Mouse (Mus musculus) A20 (cell line): Measurements from ENCODE around the gene Sema4a.
A peak's percentile ranks its signal among the peaks of the same experiment; 100 is the strongest.

ENCODE experiments used
- DNase-seq: peaks from one replicate; pipeline ENCODE4 v3.0.0-alpha.2; 2011; ENCODE audit warnings: low read depth, low spot score

Gene Sema4a

DNA sequence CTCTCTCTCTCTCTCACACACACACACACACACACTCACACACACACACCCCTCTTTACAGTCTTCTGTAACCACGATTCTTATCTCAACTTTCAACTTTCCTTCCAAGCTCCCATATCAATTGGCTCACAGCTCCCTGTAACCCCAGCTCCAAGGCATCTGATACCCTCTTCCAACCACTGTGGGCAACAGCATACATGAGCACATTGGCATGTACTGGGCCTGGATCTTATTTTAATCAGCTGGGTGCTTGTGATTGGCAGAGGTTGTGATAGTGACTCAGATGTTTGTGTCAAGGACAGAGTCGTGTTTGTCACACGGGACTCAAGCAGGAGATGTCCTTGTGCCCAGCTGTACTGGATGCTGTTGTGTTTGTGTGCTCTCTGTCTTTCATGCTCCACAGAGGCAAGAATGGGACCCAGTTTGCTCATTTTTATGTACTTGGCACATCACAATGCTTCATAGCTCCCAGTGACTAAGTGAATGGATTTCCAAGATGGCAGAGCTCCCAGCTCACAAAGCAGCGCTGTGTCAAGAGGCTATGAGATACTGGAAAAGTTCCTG lies 33.6 kb downstream of the Sema4a start:
- no peak for DNase-seq

DNA sequence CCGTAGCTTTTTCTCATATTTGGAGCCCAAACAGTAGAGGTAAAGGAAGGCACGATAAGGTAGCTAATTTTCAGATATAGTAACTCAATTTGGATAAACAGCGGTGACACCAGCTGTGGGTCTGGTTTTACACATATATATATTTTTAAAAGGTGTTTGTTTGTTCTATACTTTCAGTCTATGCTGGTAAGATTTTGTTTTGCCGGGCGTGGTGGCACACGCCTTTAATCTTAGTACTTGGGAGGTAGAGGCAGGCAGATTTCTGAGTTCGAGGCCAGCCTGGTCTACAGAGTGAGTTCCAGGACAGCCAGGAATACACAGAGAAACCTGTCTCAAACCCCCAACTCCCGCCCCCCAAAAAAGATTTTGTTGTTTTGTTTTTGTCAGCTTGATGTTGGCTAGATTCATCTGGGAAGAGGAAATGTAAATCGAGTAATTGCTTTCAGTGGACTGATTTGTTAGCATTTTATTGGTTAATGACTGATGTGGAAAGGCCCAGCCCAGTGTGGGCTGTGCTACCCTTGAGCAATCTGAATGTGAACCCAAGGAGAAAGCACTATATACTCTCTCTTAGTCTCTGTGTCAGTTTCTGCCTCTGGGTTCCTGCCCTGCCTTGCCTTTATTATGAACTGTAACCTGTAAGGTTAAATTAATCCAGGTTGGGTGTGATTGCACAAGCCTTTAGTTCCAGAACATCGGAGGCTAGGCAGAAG lies 35.1 kb downstream of the Sema4a start:
- DNase-seq, result no peak

DNA sequence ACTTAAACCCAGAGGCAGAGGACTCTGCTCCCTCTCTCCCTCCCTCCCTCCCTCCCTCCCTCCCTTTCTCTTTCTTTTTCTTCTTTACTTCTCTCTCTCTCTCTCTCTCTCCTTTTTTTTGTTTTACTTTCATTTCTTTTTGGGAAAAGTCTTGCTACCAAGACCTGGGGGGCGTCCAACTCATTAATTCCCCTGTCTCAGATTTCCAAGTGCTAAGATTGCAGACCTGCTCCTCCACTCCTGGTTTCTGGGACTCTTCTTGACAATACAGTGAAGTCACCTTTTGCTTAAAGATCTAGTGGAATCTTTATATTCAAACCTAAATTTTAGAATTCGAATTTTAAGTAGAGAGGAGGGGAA lies 35.7 kb downstream of the Sema4a start:
- DNase-seq, result no peak

DNA sequence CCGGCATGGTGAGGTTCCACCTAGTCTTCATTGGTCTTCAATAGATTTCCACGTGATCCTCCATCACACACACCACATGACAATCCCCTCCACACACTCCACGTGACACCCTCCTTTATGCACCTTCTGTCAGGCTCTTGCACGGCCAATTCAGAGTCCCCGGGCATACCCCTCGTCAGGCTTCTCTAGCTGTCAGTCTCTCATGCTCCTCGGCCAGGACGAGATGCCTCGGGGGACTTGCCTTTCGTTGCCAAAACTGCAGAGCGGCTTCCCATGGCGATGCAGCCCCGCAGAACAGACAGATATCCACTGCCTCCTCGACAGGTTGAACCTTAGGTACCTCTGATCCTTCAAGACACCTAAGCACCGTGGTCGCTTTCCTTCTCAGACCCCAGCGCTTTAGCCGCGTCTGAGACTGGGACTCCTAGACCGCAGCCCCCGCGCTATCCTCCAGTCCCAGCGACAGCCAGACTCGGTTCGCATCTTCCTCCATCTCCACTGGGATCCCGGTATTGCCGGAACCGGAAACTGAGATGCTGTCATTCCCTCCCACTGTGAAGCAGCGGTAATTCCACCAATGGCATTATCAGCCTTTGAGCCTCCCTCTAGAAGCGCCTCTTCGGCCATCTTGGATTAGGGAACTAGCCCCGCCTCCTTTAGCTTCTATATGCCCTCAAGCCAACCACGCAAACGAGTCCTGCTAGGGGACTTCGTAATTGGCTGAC lies 36.2 kb downstream of the Sema4a start, which contains the start of gene Slc25a44:
TSS of gene Slc25a44 (minus strand) at position 535 of the 725 bp plus-strand sequence.
- DNase-seq, result peak; percentile 97

DNA sequence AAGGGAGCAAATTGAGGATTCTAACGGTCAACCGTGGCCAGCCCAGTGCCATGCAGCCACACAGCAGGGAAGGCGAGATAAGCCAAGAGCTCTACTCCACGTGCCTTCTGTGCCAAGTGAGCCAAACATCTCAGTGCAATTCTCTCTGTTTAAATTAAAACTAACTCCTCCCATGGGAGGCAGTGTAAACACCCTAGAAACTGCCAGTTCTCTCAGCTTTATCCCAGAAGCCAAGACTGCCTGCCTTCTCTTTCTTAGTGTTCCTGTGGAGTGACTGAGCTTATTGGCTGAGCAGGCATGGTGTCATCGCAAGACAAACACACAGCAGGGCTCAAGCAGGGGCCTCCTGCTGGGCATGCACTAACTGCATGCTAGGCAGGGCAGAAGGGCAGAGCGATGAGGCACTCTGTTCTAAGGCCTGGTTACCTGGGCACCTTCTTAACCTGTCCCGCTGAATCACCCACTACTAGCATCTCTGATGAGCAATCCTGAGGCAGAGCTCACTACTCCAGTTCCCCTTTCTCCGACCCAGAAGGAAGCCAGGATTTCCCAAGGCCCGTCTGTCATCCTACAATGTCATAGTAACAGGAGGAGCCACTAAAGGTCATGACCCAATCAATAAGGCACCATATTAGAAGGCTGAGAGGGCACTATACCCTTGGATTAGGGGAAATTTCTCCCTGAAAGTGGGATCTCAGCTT lies 38.8 kb downstream of the Sema4a start:
- no peak for DNase-seq

DNA sequence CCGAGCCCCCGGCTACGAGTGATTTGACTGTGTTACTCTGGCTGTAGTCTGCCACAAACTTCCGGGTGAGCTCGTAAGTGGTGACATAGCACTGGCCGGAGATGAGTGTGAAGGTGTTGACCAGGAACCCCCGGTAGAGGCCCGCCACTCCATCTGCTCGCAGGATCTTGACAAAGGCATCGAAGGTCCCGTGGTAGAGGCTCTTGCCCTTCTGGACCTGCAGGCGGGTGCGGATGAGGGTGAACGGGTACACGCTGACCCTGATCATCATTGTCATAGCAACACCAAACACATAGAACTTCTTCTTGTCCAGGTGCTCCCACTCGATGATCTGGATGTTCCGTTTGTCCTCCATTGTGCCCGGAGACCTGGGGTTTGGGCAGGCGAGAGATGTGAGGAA lies 40.2 kb downstream of the Sema4a start:
- no peak for DNase-seq

DNA sequence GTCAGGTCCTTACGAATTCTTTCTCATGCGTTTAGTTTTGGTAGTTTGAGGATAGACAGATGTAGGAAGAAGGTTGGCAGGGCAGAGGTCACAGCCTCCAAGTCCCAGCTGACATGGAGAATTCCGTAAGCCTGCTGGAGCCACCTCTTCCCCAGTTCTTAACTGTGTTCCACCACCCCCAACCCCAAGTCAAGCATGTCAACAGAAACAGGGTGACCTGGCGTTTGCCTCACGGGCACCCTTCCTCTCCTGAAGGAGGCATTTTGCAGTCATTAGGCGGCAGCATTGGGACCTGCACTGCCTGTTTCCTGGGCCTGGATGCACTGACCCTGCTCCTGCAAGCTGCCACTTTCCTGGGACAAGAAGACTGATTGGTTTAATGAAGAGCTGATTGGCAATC lies 43.0 kb downstream of the Sema4a start:
- DNase-seq, result no peak

DNA sequence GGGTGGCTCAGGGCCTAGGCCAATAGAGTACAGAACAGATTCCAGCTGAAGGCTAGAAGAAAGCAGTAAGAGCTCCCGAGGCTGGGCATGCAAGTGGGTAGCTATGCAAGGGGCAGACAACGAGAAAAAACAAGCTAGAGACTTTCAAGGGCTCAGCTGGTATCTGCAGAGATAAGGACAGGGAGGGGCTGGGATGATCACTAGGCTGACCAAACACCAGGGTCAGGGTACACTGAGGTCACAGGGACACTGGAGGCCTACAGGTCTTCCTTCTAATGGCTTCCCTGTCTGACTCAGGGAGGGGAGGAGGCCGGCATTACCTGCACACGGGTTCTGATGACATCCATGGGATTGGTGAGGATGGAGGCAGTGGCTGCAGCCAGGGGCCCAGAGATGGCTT lies 45.3 kb downstream of the Sema4a start:
- DNase-seq, result no peak

DNA sequence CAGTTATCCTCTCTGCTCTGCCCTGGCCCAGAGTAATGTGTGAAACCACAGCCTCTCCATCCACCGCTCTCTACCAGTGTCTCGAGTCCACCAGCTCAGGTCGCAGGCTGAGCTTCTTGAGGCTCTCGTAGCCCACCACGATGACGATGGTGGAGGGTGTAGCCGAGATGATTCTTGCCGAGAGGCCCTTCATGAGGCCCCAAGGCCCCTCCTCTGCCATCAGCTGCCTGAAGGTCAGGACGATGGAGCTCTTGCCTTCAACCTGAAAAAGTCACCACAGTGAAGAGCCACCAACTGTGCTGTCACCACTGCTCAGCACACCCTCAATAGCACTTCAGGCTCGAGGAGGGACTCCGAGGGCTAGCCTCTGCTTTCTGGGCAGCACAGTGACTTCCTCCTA lies 48.3 kb downstream of the Sema4a start:
- DNase-seq, result no peak

DNA sequence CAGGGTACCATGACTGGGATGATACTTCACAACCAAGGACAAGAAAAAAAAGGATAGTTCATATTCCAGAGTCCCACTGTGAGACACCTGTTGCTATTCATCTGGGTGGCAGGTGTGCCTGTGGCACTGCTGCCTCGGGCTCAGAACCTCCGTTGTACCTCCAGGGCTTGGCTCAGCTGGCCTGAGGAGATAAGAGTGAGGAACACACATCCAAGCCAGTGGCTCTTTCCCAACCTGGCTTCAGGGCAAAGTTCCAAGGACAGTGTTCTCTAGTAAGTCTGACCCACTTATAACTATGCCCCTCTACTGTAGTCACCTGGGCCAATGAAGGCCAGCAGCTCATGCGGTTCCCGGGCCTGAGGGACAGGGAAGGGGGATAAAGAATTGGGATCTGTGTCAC lies 49.3 kb downstream of the Sema4a start:
- no peak for DNase-seq

DNA sequence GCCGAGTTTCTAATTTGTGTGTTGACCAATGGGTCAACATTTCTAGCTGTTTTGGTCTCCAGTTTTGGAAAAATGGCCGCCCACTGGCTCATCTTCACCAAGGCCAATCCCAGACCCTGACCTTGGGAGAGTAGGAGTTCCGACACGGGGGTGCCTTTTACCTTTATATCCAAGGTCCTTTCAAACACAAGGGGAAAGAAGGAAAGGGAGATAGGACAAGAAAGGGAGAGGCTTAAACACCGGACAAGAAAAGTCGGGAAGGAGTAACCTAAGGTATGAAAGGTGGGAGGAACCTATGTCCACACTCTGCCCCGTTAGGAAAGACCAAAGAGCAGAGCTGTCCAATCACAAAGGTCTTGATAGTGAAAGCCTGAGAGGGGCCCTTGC lies 50.3 kb downstream of the Sema4a start:
- no peak for DNase-seq

DNA sequence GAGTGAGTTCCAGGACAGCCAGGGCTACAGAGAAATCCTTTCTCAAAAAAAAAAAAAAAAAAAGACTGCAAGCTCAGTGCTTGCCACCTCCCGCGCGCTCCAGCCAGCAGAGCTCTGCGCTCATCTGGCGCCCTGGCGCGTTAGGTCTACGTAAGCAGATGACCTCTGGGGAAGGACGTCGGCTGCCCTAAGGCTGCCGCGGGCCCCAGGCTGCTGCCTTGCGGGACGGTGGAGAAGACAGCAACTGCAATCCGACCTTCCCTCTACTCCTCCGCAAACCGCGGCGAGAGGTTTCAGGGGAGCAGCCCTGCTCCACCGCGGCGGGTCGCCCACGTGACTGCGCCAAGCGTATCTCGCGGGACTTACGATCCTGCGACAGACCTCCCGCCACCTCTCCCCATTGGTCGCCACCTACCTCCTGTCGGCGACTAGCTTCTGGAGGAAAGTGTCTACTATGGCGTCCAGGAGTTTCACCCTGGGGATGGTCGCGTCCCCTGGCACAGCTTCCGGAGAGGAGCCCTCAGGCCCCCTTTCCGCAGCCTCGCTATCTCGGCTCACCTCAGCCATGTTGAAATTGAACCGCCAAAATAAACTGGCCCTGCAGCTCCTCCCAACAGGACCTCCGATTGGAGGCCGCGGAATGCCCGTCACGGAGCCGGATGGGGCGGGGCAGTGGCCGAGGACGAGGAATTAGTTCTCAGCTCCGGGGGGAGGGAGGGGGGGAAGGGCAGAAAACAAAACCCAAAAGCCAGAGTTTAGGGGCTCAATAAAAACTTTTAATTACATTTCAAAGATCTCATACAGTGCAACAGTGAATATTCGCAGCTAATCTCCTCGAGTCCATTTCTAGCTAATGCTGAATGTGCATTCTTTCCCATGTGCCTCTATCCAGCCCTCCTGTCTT lies 51.0 kb downstream of the Sema4a start, which contains the start of gene Pmf1:
TSS of gene Pmf1 (minus strand) at position 591 of the 904 bp plus-strand sequence.
- peak; percentile 99 for DNase-seq

DNA sequence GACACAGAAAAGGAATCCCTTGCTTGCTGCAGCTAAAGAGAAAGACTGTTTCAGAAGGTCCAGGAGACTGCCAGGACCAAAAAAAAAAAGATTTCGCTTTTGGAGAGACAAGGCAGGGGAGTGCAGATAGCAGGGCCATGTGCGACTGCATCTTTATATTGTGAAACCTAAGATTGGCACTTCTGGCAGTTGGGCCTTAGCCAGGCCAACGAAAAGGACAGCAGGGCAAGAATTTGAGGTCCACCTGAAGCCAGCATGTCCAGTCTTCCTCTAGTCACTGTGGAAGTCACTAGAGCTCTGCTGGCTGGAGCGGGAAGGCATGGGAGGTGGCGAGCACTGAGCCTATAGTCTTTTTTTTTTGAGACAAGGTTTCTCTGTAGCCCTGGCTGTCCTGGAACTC lies 52.0 kb downstream of the Sema4a start:
- no peak for DNase-seq

DNA sequence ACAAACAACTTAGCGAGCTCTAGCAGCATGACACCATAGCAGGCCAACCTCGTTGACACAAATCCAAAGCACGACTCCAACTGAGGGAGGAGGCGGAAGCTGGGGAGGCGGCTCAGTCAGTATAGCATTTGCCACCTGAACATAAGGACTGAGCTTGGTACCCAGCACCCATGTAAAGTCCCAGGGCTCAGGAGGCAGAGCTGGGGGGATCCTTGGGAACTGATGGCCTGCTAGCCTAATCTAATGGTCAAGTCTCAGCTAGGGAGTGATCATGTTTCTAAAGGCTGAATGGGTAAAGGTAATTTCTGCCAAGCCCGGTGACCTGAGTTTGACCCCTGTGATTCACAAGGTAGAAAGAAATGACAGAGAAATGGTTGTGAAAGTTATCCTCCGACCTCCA lies 53.5 kb downstream of the Sema4a start:
- no peak for DNase-seq

DNA sequence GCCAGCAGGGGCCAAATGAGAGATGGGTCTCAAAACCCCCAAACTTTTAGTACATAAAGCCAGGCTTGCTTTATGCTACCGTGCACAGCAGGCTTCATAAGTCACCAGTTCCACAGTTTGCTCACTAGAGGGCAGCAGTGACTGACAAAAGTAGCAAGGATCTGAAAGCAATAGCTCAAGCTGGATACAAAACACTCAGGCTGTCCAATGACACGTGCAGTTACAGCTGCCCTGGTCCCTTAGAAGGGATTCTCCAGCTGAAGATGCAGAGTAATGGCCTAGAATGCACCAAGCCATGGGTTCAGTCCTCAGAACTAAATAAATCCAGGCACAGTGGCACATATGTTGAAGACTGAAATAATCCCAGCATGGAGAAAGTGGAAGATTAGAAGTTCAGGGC lies 53.9 kb downstream of the Sema4a start:
- peak; percentile 86 for DNase-seq

DNA sequence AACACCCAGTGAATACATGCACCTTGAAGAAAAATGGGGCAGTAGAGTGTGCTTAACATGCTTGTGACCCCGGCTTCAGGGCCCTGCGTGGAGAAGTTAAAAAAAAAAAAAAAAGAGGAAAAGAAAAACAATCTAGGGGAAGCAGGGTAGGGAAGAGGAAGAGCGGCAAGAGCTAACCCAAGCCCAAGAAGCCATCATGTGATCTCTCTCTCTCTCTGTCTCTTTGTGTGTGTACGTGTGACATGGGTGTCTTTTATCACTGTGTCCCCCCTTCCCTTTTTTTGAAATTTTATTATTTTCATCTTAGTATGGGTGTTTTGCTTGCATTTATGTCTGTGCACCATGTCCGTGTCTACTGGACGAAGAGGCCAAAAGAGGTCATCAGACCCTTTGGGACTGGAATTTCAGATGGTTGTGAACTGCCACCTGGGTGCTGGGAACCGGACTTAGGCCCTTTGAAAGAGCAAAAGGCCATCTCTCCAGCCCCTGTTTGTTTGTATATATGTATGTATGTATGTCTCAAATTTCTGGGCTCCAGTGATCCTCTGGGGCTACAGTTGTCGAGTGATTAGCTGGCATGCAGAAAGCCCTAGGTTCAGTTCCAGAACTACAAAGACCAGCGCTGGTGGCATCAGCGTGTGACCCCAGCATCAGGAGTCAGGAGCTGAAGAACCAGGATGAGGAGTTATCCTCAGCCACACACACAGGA lies 57.3 kb downstream of the Sema4a start:
- DNase-seq, result no peak

DNA sequence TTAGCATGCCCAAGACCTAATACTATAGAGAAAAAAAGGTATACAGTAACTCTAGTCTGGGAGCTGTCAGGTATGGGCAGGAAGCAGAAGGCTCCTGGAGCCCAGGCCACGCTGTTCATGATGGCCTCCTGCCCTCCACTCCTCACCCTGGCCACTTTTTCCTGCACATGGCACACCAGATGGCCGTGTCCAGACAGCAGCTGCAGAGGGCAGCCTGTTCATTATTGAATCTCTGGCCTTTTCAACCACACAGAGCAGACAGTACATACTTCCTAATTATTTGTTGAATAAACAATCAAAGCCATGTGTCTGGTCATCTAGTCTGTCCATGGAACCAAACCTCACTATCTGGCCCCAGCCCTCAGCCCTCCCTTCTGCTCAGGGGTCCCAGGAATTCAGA lies 62.3 kb downstream of the Sema4a start:
- no peak for DNase-seq

DNA sequence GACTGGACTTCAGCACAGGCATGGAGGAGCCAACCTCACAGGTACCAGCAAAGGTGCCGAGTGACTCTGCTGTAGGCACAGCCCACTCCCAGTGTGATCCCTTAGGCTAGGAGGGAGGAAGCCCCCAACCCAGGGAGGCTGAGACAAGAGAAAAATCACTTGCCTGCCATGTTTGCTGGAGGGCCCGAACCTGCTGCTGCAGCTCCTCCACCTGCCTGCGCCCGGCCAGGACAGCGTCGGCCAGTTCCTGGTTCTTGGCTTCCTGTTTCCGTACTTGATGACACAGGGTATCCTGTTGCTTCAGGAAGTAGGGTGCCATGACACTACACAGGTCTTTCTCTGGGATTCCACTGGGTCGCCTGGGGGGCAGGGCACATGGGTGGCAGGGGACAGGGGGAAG lies 65.2 kb downstream of the Sema4a start:
- no peak for DNase-seq

DNA sequence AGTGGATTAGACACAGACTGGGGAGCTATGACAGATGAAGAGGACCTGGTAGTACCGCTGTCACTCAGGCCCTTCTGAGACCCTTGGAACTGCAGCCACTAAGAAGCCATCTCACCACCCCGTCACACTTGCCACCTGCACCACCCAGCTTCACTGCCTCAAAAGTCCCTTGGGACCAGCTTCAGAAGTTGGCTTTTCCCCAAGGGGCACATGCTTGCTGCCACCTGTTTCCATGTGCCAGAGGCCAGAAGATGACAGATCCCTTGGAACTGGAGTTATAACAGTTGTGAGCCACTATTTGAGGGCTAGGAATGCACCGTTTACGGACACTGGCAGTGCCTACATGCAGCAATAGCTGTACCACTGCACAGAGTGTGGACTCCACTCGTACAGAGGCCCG lies 65.7 kb downstream of the Sema4a start:
- peak; percentile 73 for DNase-seq

DNA sequence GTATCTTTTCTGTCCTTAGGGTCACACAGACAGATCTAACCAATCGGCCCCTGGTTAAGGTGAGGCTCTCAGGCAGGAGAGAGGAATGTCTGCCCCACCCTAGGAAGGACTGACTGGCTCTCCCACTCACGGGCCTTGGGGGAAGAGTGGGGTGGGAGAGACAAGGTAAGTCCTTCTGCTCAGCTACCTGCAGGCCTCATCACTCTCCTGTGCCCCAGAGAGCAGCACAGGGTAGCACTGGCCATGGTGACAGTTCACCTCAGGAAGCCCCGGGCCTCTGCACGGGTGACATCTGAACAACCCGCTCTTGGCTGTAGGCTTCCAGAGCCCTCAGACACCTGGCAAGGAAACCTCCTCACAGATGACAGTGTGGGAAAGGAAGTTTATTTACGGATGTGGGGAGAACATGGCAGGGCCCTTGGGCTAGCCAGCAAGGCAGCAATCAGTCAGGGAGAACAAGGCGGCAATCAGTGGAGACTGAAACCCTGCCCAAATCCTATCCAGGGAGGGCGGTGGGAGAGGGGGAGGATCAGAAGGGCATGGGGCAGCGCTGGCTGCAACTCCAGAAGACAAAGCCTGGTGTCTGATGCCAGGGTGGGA lies 67.1 kb downstream of the Sema4a start:
- no peak for DNase-seq
